Mouse (Mus musculus): ENCODE data around the gene Evx1. TPM values are rescaled to one million over a fixed set of nuclear protein-coding genes. Genes with fewer than 3 reads are reported as not detected.

Gene Evx1
- not detected for total RNA-seq (2023)

DNA sequence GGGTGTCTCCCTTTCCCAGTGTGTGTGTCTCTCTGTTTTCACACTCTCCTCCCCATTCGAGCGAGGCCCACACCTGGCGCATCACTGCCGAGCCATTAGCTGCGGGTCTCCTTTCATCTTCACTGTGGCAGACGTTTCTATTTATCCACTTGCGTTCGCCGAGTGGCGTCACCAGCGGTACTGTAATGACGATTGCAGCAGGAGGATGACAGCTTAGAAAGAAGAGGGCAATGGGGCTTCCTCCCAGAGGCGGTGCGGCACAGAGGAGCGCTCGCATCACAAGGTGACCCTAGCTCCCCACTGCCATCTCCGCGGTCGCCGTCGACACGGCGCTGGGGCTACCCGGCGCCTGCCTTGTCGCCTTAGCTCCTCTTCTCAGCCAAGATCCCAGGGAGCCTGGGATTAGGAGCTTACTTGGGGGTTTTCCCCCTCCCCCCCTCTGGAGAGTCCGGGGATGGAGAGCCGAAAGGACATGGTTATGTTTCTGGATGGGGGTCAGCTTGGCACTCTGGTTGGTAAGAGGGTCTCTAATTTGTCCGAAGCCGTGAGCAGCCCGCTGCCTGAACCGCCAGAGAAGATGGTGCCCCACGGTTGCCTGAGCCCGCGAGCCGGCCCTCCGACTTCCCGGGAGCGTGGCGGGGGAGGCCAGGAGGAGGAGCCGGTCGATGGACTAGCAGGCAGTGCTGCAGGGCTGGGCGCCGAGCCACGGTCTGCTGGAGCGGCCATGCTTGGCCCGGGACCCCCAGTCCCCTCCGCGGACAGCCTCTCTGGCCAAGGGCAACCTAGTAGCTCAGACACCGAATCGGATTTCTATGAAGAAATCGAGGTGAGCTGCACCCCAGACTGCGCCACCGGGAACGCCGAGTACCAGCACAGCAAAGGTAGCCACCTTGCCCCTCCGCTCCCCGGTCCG lies at the start of gene Evx1:
Gene Evx1, plus strand, starts transcription at position 108 of the 913 bp plus-strand sequence.

Other genes starting within 250 kb of the Evx1 start
- gene Hoxa1, start 155.2 kb upstream of the Evx1 start, total RNA-seq (2023), result not detected
- not detected for gene Hoxa2, start 148.7 kb upstream of the Evx1 start, total RNA-seq (2023)
- not detected for gene 5730596B20Rik, start 136.0 kb upstream of the Evx1 start, total RNA-seq (2023)
- gene Hoxa4, start 121.7 kb upstream of the Evx1 start, total RNA-seq (2023), result not detected
- gene Hoxa5, start 108.9 kb upstream of the Evx1 start, total RNA-seq (2023), result not detected
- gene Hoxa6, start 104.8 kb upstream of the Evx1 start, total RNA-seq (2023), result not detected
- not detected for gene Hoxa3, start 100.2 kb upstream of the Evx1 start, total RNA-seq (2023)
- not detected for gene Gm28308, start 100.2 kb upstream of the Evx1 start, total RNA-seq (2023)
- gene Hoxa7, start 91.6 kb upstream of the Evx1 start, total RNA-seq (2023), result not detected
- not detected for gene Hoxa9, start 82.4 kb upstream of the Evx1 start, total RNA-seq (2023)
- not detected for gene Hoxa10, start 72.6 kb upstream of the Evx1 start, total RNA-seq (2023)
- not detected for gene Hoxa11, start 67.7 kb upstream of the Evx1 start, total RNA-seq (2023)
- gene Hoxa13, start 52.6 kb upstream of the Evx1 start, total RNA-seq (2023), result not detected

Measured in CD8-positive naive resting alpha-beta T cell, adult 57 days (primary cell).